Mouse (Mus musculus) CH12.LX (cell line): ENCODE measurements at regions not wholly inside any gene's neighbourhood (a gene's known extent, or its start where the extent isn't known, plus 50 kb on each side); places are given as distances from the start of the nearest gene placed in this dataset.

ENCODE experiments used
- DNase-seq: peaks from one replicate; pipeline ENCODE4 v3.0.0-alpha.2; 2013; ENCODE audit errors: extremely low read depth
- H3K27ac ChIP-seq: 2 replicates; pipeline ENCODE4 v1.5.1; 2012; ENCODE audit warnings: low read depth, mild to moderate bottlenecking, control low read depth, moderate library complexity; ENCODE audit not compliant: insufficient read depth
- H3K27me3 ChIP-seq: replicated peaks from 2 replicates; pipeline ENCODE3; 2012; ENCODE audit warnings: inconsistent platforms
- H3K36me3 ChIP-seq, 2 experiments: replicated peaks in 1 of 2; 2 replicates each; pipeline versions ENCODE3 to v1.6.1; 2012; ENCODE audit warnings: inconsistent platforms in 1 of 2, low read length in 1 of 2, mild to moderate bottlenecking in 1 of 2, mixed read lengths in 1 of 2, moderate library complexity in 1 of 2; ENCODE audit not compliant: control insufficient read depth in 1 of 2, insufficient read depth in 1 of 2
- H3K4me1 ChIP-seq, 2 experiments: 2 replicates each; pipeline ENCODE4 v1.6.1; 2012; ENCODE audit warnings: inconsistent platforms in 1 of 2, moderate library complexity in 1 of 2; ENCODE audit not compliant: insufficient read depth in 2 of 2, control insufficient read depth in 1 of 2
- H3K4me2 ChIP-seq: 2 replicates; pipeline ENCODE4 v1.6.1; 2012; ENCODE audit warnings: low read depth, mild to moderate bottlenecking, control low read depth; ENCODE audit not compliant: poor library complexity, insufficient read depth, severe bottlenecking
- H3K4me3 ChIP-seq, 3 experiments: fragments of 150-350 bp in 1 of 3; sonication (generic) in 1 of 3; replicated peaks in 1 of 3; 2 replicates each; pipeline versions ENCODE3 to v1.5.1; 2011 to 2012; ENCODE audit warnings: low read depth in 2 of 3, low read length in 2 of 3, mild to moderate bottlenecking in 2 of 3, moderate library complexity in 2 of 3, control low read depth in 1 of 3, improper control_type of control experiment in 1 of 3, inconsistent platforms in 1 of 3, mixed read lengths in 1 of 3; ENCODE audit not compliant: poor library complexity in 1 of 3
- H3K79me2 ChIP-seq: replicated peaks from 2 replicates; pipeline ENCODE4 v1.6.1; 2012; ENCODE audit warnings: mild to moderate bottlenecking, moderate library complexity; ENCODE audit not compliant: control insufficient read depth, poor library complexity, insufficient read depth, severe bottlenecking; ENCODE audit errors: extremely low read depth
- H3K9ac ChIP-seq: 2 replicates; pipeline ENCODE4 v1.6.1; 2012; ENCODE audit warnings: low read depth, mild to moderate bottlenecking, control low read depth, moderate library complexity; ENCODE audit not compliant: insufficient read depth
- H3K9me3 ChIP-seq: replicated peaks from 2 replicates; pipeline ENCODE3; 2012; ENCODE audit warnings: low read length, inconsistent platforms, mixed read lengths
- CHD1 ChIP-seq: IDR thresholded peaks from 2 replicates; pipeline ENCODE4 v1.6.1; 2012; ENCODE audit warnings: low read depth, low read length, improper control_type of control experiment, inconsistent platforms
- E2F4 ChIP-seq: IDR thresholded peaks from 2 replicates; pipeline ENCODE4 v1.6.1; 2011; ENCODE audit warnings: low read depth, low read length, improper control_type of control experiment; ENCODE audit not compliant: insufficient replicate concordance
- EP300 ChIP-seq: IDR thresholded peaks from 2 replicates; pipeline ENCODE4 v1.6.1; 2011; ENCODE audit warnings: low read length, improper control_type of control experiment
- ETS1 ChIP-seq: conservative IDR thresholded peaks from 2 replicates; pipeline ENCODE4 v1.6.1; 2012; ENCODE audit warnings: low read depth, mild to moderate bottlenecking, inconsistent platforms, low read length, improper control_type of control experiment, moderate library complexity
- HCFC1 ChIP-seq: IDR thresholded peaks from 2 replicates; pipeline ENCODE4 v1.6.1; 2012; ENCODE audit warnings: low read depth, mild to moderate bottlenecking, inconsistent platforms, low read length, improper control_type of control experiment
- IRF4 ChIP-seq: IDR thresholded peaks from 2 replicates; pipeline ENCODE4 v1.6.1; 2014; ENCODE audit warnings: low read depth, mild to moderate bottlenecking, inconsistent platforms, low read length, improper control_type of control experiment
- JUN ChIP-seq: IDR thresholded peaks from 2 replicates; pipeline ENCODE4 v1.6.1; 2011; ENCODE audit warnings: low read depth, mild to moderate bottlenecking, low read length, improper control_type of control experiment, moderate library complexity; ENCODE audit not compliant: insufficient read depth
- JUND ChIP-seq: conservative IDR thresholded peaks from 2 replicates; pipeline ENCODE4 v1.6.1; 2011; ENCODE audit warnings: low read depth, low read length, improper control_type of control experiment
- KAT2A ChIP-seq: IDR thresholded peaks from 2 replicates; pipeline ENCODE4 v1.6.1; 2012; ENCODE audit warnings: low read length, improper control_type of control experiment, inconsistent platforms; ENCODE audit not compliant: insufficient replicate concordance
- MAFK ChIP-seq: IDR thresholded peaks from 2 replicates; pipeline ENCODE4 v1.6.1; 2011; ENCODE audit warnings: low read length, improper control_type of control experiment; ENCODE audit not compliant: insufficient replicate concordance
- MAX ChIP-seq: IDR thresholded peaks from 2 replicates; pipeline ENCODE4 v1.6.1; 2011; ENCODE audit warnings: low read length, improper control_type of control experiment
- MAZ ChIP-seq: IDR thresholded peaks from 2 replicates; pipeline ENCODE4 v1.6.1; 2012; ENCODE audit warnings: low read depth, mild to moderate bottlenecking, inconsistent platforms, low read length, improper control_type of control experiment, moderate library complexity
- MYC ChIP-seq: IDR thresholded peaks from 2 replicates; pipeline ENCODE4 v1.6.1; 2011; ENCODE audit warnings: low read depth, mild to moderate bottlenecking, improper control_type of control experiment, low read length
- NRF1 ChIP-seq: IDR thresholded peaks from 2 replicates; pipeline ENCODE4 v1.6.1; 2014; ENCODE audit warnings: low read depth, mild to moderate bottlenecking, inconsistent platforms, low read length, improper control_type of control experiment, moderate library complexity
- PAX5 ChIP-seq: IDR thresholded peaks from 2 replicates; pipeline ENCODE4 v1.6.1; 2012; ENCODE audit warnings: low read length, inconsistent platforms, mixed read lengths
- POLR2AphosphoS2 ChIP-seq: IDR thresholded peaks from 2 replicates; pipeline ENCODE4 v1.6.1; 2011; ENCODE audit warnings: low read depth, low read length, improper control_type of control experiment
- RAD21 ChIP-seq: IDR thresholded peaks from 2 replicates; pipeline ENCODE4 v1.6.1; 2011; ENCODE audit warnings: low read depth, mild to moderate bottlenecking, low read length, improper control_type of control experiment, moderate library complexity
- RCOR1 ChIP-seq: conservative IDR thresholded peaks from 2 replicates; pipeline ENCODE4 v1.6.1; 2012; ENCODE audit warnings: low read depth, mild to moderate bottlenecking, inconsistent platforms, low read length, improper control_type of control experiment
- SIN3A ChIP-seq: IDR thresholded peaks from 2 replicates; pipeline ENCODE4 v1.6.1; 2012; ENCODE audit warnings: low read length, improper control_type of control experiment, inconsistent platforms
- SMC3 ChIP-seq: IDR thresholded peaks from 2 replicates; pipeline ENCODE4 v1.6.1; 2011; ENCODE audit warnings: low read depth, low read length, improper control_type of control experiment
- TBP ChIP-seq: conservative IDR thresholded peaks from 2 replicates; pipeline ENCODE4 v1.6.1; 2011; ENCODE audit warnings: low read depth, low read length, improper control_type of control experiment
- TCF12 ChIP-seq: IDR thresholded peaks from 2 replicates; pipeline ENCODE4 v1.6.1; 2014; ENCODE audit warnings: low read depth, mild to moderate bottlenecking, inconsistent platforms, low read length, improper control_type of control experiment
- UBTF ChIP-seq: IDR thresholded peaks from 2 replicates; pipeline ENCODE4 v1.6.1; 2012; ENCODE audit warnings: low read depth, mild to moderate bottlenecking, inconsistent platforms, low read length, improper control_type of control experiment, moderate library complexity
- USF2 ChIP-seq: conservative IDR thresholded peaks from 2 replicates; pipeline ENCODE4 v1.6.1; 2011; ENCODE audit warnings: low read depth, low read length, improper control_type of control experiment
- ZC3H11A ChIP-seq: IDR thresholded peaks from 2 replicates; pipeline ENCODE4 v1.6.1; 2012; ENCODE audit warnings: low read depth, mild to moderate bottlenecking, inconsistent platforms, low read length, improper control_type of control experiment
- ZKSCAN1 ChIP-seq: IDR thresholded peaks from 2 replicates; pipeline ENCODE4 v1.6.1; 2012; ENCODE audit warnings: low read depth, inconsistent platforms, low read length, improper control_type of control experiment, borderline replicate concordance
- ZMIZ1 ChIP-seq: IDR thresholded peaks from 2 replicates; pipeline ENCODE4 v1.6.1; 2012; ENCODE audit warnings: low read depth, mild to moderate bottlenecking, inconsistent platforms, low read length, improper control_type of control experiment
- ZNF384 ChIP-seq: IDR thresholded peaks from 2 replicates; pipeline ENCODE4 v1.6.1; 2012; ENCODE audit warnings: low read depth, low read length, improper control_type of control experiment, inconsistent platforms
- dilution Hi-C: fragments of 300-500 bp; cut with MboI; formaldehyde crosslinking; loops from 2 replicates; pipeline ENCODE4 v1.14.3; 2020; ENCODE audit warnings: low sequenced_read_pairs; ENCODE audit not compliant: extremely low pct_unique_long_range_greater_than_20kb, extremely low pct_ligation_motif_present
- in situ Hi-C: fragments of 300-500 bp; cut with MboI; formaldehyde crosslinking; loops from 3 replicates; pipeline ENCODE4 v1.14.3; 2019; ENCODE audit warnings: low sequenced_read_pairs, low pct_ligation_motif_present, low pct_unique_long_range_greater_than_20kb, mixed read lengths

DNA sequence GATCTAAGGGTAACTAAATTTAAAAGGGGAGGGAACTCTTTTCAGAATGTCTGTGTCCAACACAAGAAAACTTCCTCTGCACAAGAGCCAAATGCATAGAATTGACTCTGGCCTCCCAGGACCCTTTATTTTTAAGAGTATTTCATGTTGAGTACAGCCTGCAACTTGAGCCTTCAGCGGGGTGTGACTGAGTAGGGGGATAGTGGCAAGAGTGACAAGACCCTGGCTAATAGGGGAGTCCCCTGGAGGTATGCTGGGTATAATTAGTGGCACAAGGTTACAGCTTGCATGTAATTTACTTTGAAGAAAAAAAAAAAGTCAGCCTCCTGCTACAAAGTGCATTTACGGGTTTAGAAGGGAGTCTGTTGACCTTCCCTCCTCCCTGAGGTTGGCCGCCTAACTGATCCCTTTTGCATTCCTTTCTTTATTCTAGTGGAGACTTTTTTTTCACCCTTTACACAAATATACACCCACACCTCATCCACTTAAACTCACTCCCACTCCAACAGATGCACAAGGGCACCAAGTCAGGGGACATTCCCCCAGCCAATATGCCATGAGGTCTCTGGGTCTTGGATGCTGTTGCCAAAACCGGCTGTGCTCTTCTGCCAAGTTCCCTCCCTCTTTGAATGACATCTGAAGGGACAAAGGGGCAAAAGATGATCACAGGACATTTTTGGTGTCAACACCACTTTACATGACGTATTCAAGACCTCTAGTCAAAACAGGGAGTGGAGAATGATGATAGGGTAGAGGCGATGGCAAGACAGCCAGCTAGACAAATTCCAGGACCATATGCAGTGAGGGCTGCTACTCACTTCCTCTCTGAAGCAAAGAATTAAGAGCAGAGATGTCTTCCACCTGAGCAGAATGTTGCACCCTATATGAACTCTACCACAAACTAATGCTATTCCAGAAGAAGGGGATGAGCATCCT, 557.2 kb downstream of the Nfib start:
- TF ChIP-seq MAX = peak; percentile 28; the same call in 1 of the 2 replicates
- peak; percentile 88 for TF ChIP-seq ZNF384
- no peak for TF ChIP-seq POLR2AphosphoS2
- peak; percentile 7; the same call in 1 of the 2 replicates for TF ChIP-seq EP300
- TF ChIP-seq IRF4 = no peak
- 0 out of 2 replicates have a peak, but pooled peaks have one; percentile 28 for TF ChIP-seq TBP
- TF ChIP-seq ETS1 = no peak
- Histone ChIP-seq H3K27ac (peak overlapping the region; percentile 66; the same call in 1 of the 2 replicates), H3K4me2 (peak overlapping the region; percentile 39), H3K9ac (peak overlapping the region; percentile 44; the same call in 1 of the 2 replicates), H3K27me3 (no peaks in the 10 kb centered on the region), H3K36me3 (no peaks in the 10 kb centered on the region), H3K79me2 (no peaks in the 10 kb centered on the region), H3K9me3 (no peaks in the 10 kb centered on the region), H3K4me1 (peaks cover 14 to 43% of the 10 kb centered on the region in 2 experiments), H3K4me3 (no peak overlapping the region)
- in situ Hi-C loops (no loop called here), dilution Hi-C loops (no loop called here)
- peak; percentile 58 for DNase-seq

DNA sequence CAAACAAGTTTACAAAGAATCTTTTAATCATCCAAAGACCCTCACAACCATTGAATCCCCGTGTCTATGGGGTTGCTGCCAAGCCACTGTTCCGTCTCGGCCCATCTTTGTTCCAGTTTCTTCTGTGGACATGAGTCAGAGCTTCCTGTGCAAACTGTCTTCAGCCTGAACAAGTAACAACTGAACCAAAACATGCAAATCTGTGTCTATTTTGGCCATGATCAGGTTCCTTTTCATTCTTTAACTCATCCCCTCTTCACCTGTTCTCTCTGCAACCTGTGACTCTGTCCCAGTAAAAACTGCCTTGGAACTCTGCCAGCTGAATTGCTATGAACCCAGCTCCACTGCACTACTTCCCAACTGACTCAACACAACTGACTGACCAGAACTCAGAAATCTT, 563.2 kb downstream of the Nfib start:
- in situ Hi-C loops = no loop called here
- dilution Hi-C loops = no loop called here
- no peaks in the 10 kb centered on the region for H3K9me3 ChIP-seq
- peak overlapping the region; percentile 81 for H3K4me2 ChIP-seq
- peak overlapping the region; percentile 60 for H3K27ac ChIP-seq
- H3K36me3 ChIP-seq = no peaks in the 10 kb centered on the region
- H3K4me1 ChIP-seq = peaks cover 18 to 40% of the 10 kb centered on the region in 2 experiments
- DNase-seq = peak; percentile 82
- H3K27me3 ChIP-seq = no peaks in the 10 kb centered on the region
- H3K79me2 ChIP-seq = no peaks in the 10 kb centered on the region
- no peak overlapping the region for H3K4me3 ChIP-seq
- peak overlapping the region; percentile 15 for H3K9ac ChIP-seq
- TF ChIP-seq PAX5 = no peak
- TF ChIP-seq MAX = 0 out of 2 replicates have a peak, but pooled peaks have one; percentile 52
- TF ChIP-seq E2F4 = no peak
- TF ChIP-seq MAZ = no peak
- no peak for TF ChIP-seq POLR2AphosphoS2
- TF ChIP-seq USF2 = no peak
- TF ChIP-seq HCFC1 = no peak
- peak; percentile 93 for TF ChIP-seq ETS1
- TF ChIP-seq JUND = peak; percentile 95
- peak; percentile 98 for TF ChIP-seq TCF12
- TF ChIP-seq SIN3A = peak; percentile 47; the same call in 1 of the 2 replicates
- TF ChIP-seq RAD21 = peak; percentile 25
- TF ChIP-seq MYC = peak; percentile 73
- TF ChIP-seq EP300 = peak; percentile 100
- TF ChIP-seq KAT2A = no peak
- peak; percentile 97 for TF ChIP-seq JUN
- peak; percentile 97; the same call in 1 of the 2 replicates for TF ChIP-seq RCOR1
- no peak for TF ChIP-seq ZKSCAN1
- TF ChIP-seq ZNF384 = peak; percentile 65
- TF ChIP-seq TBP = peak; percentile 65; the same call in 1 of the 2 replicates
- peak; percentile 94 for TF ChIP-seq IRF4
- peak; percentile 26; the same call in 1 of the 2 replicates for TF ChIP-seq SMC3
- TF ChIP-seq NRF1 = no peak; the same call in 1 of the 2 replicates
- TF ChIP-seq ZC3H11A = no peak
- TF ChIP-seq ZMIZ1 = no peak; the same call in 1 of the 2 replicates
- TF ChIP-seq MAFK = peak; percentile 71; the same call in 1 of the 2 replicates
- no peak for TF ChIP-seq UBTF
- no peak for TF ChIP-seq CHD1
